Mouse (Mus musculus): ENCODE measurements at regions not wholly inside any gene's neighbourhood (a gene's known extent, or its start where the extent isn't known, plus 50 kb on each side); places are given as distances from the start of the nearest gene placed in this dataset.

DNA sequence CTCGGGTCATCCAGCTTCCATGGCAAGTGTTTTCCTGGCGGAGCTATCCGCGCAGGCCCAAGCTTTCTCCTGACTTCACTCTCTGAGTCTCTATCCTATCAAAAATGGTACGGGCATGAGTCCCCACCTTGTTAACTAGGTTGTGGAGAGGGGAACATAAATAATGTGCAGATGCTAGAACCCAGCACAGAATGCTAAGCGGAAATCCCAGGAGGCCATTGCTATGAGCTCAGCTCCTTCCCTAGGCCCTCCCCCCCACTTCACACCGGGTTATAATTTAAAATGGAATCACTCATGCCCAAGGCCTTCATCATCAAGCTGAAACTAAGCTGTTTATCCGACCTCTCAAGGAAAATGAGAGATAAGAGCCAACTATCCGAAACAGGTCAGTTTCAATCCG is 60.4 kb upstream of the Cd83 start:
- Histone ChIP-seq H3K36me3 (no peaks in the 10 kb centered on the region), H3K27me3 (0 out of 2 replicates have a peak, but pooled peaks cover 3% of the 10 kb centered on the region), H3K27ac (no peak overlapping the region), H3K4me3 (no peak overlapping the region), H3K4me2 (no peak overlapping the region), H3K4me1 (replicated peaks) (peaks cover 11% of the 10 kb centered on the region; the same call in 1 of the 2 replicates), H3K9me3 (no peaks in the 10 kb centered on the region), H3K9ac (no peak overlapping the region)
- ATAC-seq (ENCODE audit: low FRiP score): no peak
- 81% methylated on average over 10 of the region's 10 CpGs for WGBS

DNA sequence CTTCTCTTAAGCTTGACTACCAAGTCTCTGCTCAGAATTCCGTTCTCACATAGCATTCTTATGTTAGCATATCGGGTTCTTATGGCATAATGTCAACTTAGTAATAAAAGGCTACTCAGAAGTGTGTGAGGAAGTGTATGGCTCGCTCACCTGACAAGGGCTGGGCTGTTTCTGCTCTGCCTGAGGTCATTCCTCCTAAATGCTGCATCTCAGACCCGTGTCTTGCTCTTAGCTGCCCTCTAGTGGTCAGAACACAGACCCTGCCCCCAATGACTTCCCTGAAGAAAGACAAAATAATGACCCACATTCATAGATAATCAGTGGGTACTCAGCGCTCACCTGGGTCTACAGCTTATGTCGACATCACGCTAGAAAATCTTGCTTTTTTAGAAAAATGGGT is 58.9 kb upstream of the Cd83 start:
- 0 out of 2 replicates have a peak, but pooled peaks cover 2% of the 10 kb centered on the region for H3K4me1 ChIP-seq (replicated peaks)
- H3K9ac ChIP-seq: no peak overlapping the region
- H3K36me3 ChIP-seq: no peaks in the 10 kb centered on the region
- no peak overlapping the region for H3K4me2 ChIP-seq
- H3K27ac ChIP-seq: no peak overlapping the region
- H3K4me3 ChIP-seq: no peak overlapping the region
- WGBS: 28% methylated on average over 7 of the region's 7 CpGs
- H3K27me3 ChIP-seq: no peaks in the 10 kb centered on the region
- no peak for ATAC-seq (ENCODE audit: low FRiP score)
- H3K9me3 ChIP-seq: no peaks in the 10 kb centered on the region

GRCm38 (mm10) chr13:43726895-43727341 is 57.7 kb upstream of the Cd83 start:
- no peak overlapping the region for H3K4me3 ChIP-seq
- peak; percentile 28 for ATAC-seq (ENCODE audit: low FRiP score)
- WGBS: 67% methylated on average over 13 of the region's 13 CpGs

DNA sequence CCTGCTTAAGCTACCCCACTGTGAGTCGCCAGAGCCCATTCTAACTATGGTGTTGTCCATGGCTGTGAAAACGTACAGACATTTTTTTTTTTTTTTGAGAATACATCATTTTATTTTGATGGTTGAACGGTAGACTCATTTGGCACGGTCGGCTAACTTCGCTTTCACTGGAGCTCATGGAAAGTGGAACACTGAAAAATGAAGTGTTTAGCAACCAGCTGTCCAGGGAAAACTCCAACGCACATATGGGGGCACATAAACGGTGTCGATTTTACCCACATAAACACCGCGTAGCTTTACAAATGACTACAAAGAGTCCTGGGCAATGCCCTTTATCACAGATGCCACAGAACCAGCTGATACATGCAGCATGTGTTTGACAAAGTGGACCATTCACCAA is 55.0 kb upstream of the Cd83 start:
- Histone ChIP-seq H3K4me3 (no peak overlapping the region), H3K9me3 (no peaks in the 10 kb centered on the region), H3K36me3 (no peaks in the 10 kb centered on the region), H3K27ac (no peak overlapping the region), H3K4me1 (replicated peaks) (peaks cover 7% of the 10 kb centered on the region; the same call in 1 of the 2 replicates), H3K27me3 (no peaks in the 10 kb centered on the region), H3K9ac (no peak overlapping the region), H3K4me2 (no peak overlapping the region)
- WGBS: 79% methylated on average over 11 of the region's 11 CpGs
- ATAC-seq (ENCODE audit: low FRiP score): no peak

More at GRCm38 (mm10) chr13:43726895-43727341, 57.7 kb upstream of the Cd83 start:
- Histone ChIP-seq H3K27me3 (no peaks in the 10 kb centered on the region), H3K27ac (no peak overlapping the region), H3K9ac (no peak overlapping the region), H3K4me1 (replicated peaks) (0 out of 2 replicates have a peak, but pooled peaks cover 2% of the 10 kb centered on the region), H3K4me2 (no peak overlapping the region), H3K9me3 (no peaks in the 10 kb centered on the region), H3K36me3 (no peaks in the 10 kb centered on the region)

DNA sequence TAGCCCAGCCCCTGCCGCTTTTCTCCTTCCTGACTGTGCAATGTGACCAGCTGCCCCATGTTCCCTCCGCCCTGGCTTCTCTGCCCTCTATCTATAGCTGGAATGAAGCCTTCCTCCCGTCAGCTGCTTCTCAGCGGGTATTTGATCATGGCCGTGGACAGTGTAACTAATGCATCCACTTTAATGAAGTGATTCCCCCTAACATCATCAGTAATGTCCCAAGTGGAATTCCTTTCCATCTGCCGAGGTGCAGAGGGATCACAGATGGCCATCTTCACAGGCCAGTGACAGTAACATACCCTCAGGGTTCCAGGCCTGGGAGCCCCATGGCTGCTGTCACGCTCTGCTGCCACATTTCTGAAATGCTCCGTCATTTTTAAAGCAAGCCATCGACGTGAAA is 51.5 kb upstream of the Cd83 start:
- WGBS: 40% methylated on average over 10 of the region's 10 CpGs
- no peak overlapping the region for H3K4me2 ChIP-seq
- ATAC-seq (ENCODE audit: low FRiP score): peak; percentile 59
- no peak overlapping the region for H3K4me3 ChIP-seq
- no peaks in the 10 kb centered on the region for H3K27me3 ChIP-seq
- H3K4me1 ChIP-seq (replicated peaks): peaks cover 6% of the 10 kb centered on the region; the same call in 1 of the 2 replicates
- H3K9ac ChIP-seq: no peak overlapping the region
- no peaks in the 10 kb centered on the region for H3K9me3 ChIP-seq
- 0 out of 2 replicates have a peak overlapping the region, but pooled peaks have one; percentile 25 for H3K27ac ChIP-seq
- no peaks in the 10 kb centered on the region for H3K36me3 ChIP-seq

DNA sequence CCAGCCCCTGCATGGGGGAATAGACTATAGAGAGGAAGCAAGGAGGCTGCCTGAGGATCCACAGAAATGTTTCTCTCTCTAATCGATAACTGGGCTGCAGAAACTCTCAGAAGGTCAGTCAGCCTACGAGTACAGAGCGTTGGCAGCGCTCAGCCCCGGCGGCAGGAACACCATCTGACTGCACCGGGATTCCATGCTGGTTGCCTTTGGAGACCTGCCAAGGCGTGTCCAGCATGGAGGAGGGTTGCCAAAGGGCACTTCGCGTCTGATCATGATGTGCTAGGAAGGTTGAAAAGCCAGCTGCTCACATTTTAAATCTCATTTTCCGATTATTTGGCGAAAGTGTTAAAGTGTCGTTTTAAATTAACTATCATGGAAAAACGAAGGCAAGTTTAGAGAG is 49.9 kb upstream of the Cd83 start:
- no peaks in the 10 kb centered on the region for H3K9me3 ChIP-seq
- no peak overlapping the region for H3K4me3 ChIP-seq
- peak overlapping the region; percentile 2; the same call in 1 of the 2 replicates for H3K4me2 ChIP-seq
- no peak overlapping the region for H3K27ac ChIP-seq
- no peaks in the 10 kb centered on the region for H3K36me3 ChIP-seq
- WGBS: 48% methylated on average over 14 of the region's 14 CpGs
- no peak for ATAC-seq (ENCODE audit: low FRiP score)
- H3K4me1 ChIP-seq (replicated peaks): peaks cover 8% of the 10 kb centered on the region; the same call in 1 of the 2 replicates
- H3K9ac ChIP-seq: no peak overlapping the region
- H3K27me3 ChIP-seq: no peaks in the 10 kb centered on the region
